Mouse (Mus musculus): ENCODE measurements around the gene Epha2.

GRCm38 (mm10) chr4:141327075-141327474, 26.0 kb downstream of the Epha2 start:
- TF ChIP-seq CEBPB (IDR thresholded peaks at IDR 0.05; ENCODE audit: insufficient read depth, poor library complexity, severe bottlenecking) (no peak), USF1 (IDR thresholded peaks at IDR 0.05; ENCODE audit: low read depth) (no peak), POLR2A (IDR thresholded peaks at IDR 0.05; ENCODE audit: insufficient read length, low read depth) (no peak), MYOD1 (IDR thresholded peaks at IDR 0.05; ENCODE audit: control insufficient read depth in 1 of 3, insufficient read length in 2 of 3, low read depth in 2 of 3) (no peak), POLR2AphosphoS2 (IDR thresholded peaks at IDR 0.05; ENCODE audit: insufficient read length, low read depth) (no peak), MAX (IDR thresholded peaks at IDR 0.05; ENCODE audit: low read depth) (no peak), MYOG (IDR thresholded peaks at IDR 0.05; ENCODE audit: control insufficient read depth in 1 of 3, insufficient read depth in 1 of 3, insufficient read length in 2 of 3, low read depth in 2 of 3) (no peak)
